Mouse (Mus musculus): ENCODE measurements around the gene Reln.

The Reln gene

DNA sequence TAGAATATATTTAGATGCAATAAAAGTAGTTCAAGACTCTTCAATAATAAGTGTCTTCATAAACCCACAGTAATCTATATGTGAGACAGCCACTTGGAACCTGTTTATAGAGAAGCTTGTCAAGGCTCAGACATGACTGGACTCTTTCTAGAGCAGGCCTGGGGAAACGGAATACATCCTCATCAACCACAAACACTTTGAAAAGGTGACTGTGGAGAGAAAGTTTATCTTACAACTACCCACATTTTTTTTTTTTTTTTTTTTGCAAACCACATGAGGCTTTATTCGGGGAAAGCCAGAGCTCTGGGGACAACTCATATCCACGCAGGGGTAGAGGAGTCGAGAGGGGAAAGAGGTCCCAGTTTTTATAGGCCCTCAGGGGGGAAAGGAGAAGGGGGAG, 36.6 kb downstream of the Reln start:
- DNase-seq (ENCODE audit: low spot score in 2 of 2), result no peak

- DNase-seq (ENCODE audit: low spot score in 2 of 2), result peak; percentile 33 to 62
Observed at GRCm38 (mm10) chr5:22307072-22307471, 37.4 kb downstream of the Reln start.

DNA sequence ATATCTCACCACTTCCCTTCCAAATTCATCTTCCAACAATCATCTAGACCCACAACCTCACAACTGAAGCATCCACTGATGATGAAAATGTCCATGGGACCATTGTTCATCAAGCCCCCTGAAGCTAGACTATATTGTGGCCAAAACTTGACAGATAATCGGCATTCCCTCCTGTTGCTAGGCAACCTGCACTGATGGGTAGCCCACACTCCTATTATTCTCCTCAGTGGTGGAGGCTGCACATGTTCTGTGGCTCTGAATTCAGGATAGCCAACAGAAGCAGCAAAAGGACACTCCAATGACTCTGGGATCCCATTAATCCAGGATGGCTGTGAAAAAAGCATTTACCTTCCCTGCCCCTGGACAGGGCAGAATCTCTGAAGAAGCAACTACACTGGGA, 40.8 kb downstream of the Reln start:
- DNase-seq (ENCODE audit: low spot score in 2 of 2), result no peak

DNA sequence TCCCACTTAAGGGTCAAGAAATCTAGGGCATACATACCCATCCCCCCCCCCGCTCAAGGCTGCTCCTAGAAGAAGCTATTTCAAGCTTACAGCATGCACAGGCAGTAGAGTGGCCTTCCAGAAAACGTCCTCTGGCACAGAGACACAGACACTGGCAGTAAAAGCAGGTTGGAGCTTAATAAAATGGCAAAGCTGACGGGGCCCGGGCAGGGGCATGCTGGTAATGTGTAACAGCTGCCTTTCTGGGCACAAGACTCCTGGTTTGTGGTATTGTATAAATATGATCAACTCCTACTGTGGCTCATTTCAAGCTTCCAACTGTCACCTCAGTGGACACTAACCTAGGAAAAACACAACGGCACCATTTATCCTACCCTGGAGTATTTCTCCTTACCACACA, 42.2 kb downstream of the Reln start:
- DNase-seq (ENCODE audit: low spot score in 2 of 2), result no peak

DNA sequence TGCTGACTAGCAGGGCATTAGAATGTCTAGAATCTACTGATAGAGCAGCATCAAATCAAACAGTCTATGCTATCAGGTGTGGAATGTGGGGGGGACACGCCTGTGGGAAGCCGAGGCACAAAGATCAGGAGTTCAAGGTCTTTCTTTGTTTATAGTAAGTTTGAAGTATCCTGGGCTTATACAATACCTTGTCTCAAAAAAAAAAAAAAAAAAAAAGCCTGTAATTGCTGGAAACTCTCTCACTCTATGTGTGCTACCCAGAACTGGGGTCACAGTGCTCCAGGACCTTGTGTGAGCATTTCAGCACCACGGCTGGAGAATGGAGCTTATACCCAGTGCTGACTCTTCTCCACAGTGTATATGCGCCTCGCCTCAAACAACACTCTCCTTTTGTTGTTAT, 43.7 kb downstream of the Reln start:
- DNase-seq (ENCODE audit: low spot score in 2 of 2), result no peak

DNA sequence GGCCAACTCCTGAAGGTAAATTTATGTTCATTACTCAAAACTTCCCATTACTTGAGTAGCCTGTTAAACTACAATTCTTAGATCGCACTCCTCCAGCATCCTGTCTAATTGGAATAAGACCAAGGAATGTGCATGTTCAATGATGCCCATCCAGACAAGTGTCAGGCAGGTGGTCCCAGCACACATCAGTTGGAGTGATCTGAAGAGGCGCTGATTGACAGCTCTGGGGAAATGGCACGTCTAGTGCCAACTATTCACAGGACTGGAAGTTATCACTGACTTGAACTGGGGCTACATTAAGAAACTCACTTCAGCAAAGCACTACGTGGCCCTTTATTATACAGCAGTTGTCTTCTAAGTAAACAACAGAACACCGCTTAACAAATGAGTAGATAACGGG, 44.5 kb downstream of the Reln start:
- DNase-seq (ENCODE audit: low spot score in 2 of 2), result no peak

GRCm38 (mm10) chr5:22295161-22295560, 49.3 kb downstream of the Reln start:
- DNase-seq (ENCODE audit: low spot score in 2 of 2), result no peak

- no peak for DNase-seq (ENCODE audit: low spot score in 2 of 2)
Observed at GRCm38 (mm10) chr5:22291409-22291808, 53.1 kb downstream of the Reln start.

DNA sequence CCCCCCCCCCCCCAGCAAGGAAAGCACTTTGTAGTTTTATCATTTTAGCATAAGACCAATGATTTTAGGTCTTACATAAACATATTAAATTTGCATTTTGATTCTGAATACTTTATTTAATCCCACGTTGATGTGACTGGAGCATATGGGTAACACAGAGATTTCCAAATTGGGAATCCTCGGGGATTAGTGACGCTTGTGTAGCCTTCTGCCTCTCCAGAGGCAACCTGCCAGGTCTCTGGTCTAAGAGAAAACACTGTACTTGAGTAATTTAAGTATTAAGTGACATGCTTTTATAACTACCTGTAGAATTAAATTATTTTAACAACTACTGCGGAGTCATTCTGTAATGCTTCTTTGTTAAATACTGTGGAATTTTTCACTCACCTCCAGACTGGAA, 59.1 kb downstream of the Reln start:
- DNase-seq (ENCODE audit: low spot score in 2 of 2), result no peak

DNA sequence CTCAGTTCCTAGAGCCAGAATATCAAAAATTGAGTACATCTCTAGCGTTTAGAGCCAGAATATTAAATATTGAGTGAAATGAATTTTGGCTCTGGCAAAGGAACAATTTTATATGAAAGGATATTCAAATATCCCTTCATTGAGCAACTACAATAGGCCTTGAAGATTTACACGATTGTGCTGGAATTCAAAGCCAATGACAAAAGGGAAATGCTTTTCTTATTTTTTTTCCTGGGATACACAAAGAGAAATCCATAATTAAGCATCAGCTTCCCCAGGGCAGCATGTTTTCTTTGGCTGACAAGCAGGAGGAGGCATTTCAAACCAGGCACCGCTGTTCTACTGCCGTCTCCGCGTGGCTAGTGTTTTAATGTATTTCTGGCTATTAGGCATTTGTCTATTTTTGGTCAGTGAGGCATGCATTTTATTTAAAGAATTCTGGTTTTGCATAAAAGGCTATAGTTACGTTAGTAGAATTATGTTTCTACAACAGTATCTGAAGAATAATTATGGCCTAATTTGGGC, 62.3 kb downstream of the Reln start:
- no peak for DNase-seq (ENCODE audit: low spot score in 2 of 2)

DNA sequence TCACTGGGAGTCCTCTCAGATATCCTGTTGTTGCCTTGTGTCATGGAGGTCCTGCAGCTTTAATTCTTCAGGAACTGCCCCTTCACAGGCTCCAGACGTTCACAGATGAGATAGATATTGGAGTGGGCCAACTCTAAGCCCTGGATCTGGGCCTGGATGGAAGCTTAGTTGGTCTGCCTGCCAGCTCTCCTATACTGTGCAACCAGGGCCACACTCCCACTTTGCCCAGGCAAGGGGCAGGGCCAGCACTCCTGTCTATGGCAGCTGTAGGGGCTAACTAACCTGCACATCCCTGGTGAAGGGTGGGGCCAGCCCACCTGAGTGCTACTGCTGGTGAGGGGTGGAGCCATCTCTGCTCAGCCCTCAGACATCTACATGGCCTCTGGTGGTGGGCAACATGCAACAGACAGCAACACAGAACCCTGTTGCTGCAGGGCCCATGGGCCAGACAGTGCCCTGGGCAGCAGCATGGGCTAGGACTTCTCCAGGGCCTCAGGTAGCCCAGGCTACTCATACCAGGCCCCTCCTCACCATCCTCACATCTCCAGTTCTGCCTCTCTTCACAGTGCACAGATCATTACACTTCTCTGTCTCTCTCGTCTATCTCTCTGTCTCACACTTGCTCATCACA, 63.9 kb downstream of the Reln start:
- no peak for DNase-seq (ENCODE audit: low spot score in 2 of 2)

GRCm38 (mm10) chr5:22279201-22279600, 65.3 kb downstream of the Reln start:
- DNase-seq (ENCODE audit: low spot score in 2 of 2), result no peak

DNA sequence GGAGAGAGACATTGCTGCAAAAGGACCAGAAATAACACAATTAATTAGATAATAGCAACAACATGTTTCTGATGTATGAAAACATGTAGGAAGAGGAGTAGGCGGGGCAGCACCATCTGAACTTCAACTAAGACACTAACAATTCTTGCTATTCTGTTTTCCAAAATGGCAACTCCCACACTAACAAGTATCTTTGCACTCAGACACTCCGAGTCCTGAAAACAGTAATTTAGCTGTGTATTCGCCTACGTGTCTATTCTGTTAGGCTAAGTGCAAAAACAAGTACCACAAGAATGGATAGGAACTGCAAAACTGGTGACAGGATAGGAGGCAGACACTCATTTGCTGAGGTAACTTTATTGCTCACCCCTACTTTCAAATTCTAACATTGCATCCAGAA, 70.4 kb downstream of the Reln start:
- no peak for DNase-seq (ENCODE audit: low spot score in 2 of 2)

DNA sequence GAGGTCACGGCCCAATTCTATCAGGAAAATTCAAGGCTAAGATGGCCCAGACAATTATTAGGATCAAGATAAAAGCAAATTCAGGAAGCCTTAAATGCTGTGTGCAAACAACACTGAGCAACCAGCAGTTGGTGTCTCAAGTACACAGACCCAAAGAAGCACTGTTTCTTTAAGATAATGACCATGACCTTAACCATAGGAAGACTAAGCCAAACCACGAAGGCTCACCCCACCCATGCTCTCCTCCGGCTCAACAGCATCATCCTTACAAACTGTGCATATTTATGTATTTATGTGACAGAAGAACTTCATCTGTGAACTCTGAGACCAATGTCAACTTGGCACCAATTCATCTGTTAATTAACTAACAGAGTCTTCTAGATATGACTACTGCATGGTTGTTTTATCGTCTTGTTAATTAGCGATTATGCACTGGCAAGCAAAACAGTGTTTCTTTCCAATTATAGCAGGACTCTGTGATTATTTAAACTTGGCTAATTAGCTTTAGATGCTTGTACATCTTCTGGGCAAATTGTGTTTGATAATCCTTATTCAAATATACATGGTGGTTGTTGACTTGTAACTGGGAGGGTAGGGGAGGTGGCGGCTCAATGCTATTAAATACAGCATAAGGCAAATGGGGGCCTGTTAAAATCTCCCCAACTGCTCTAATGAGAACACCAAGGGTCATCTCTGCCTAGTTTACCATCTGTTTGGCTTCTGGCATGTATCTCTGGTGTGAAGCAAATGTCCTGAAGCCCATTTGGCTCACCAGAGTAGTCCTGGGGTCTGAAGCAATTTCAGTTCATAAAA, 77.8 kb downstream of the Reln start:
- DNase-seq (ENCODE audit: low spot score in 2 of 2), result no peak

DNA sequence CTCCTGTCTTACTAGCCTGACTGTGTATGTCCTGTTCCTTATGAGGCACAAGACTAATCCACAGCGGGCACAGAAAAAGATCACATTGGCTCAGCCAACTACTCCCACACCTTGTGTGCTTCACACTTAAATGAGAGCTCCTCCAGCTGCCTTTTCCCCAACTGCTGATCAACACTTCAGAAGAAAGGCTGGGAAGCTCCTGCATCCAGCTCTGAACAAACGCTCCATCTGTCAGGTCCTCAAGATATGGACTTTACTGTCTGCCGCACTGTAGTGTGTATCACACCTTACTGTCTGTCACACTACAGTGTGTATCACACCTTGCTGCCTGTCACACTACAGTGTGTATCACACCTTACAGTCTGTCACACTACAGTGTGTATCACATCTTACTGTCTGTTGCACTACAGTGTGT, 82.1 kb downstream of the Reln start:
- peak; percentile 13 to 46 for DNase-seq (ENCODE audit: low spot score in 2 of 2)

GRCm38 (mm10) chr5:22255346-22255745, 89.2 kb downstream of the Reln start:
- DNase-seq (ENCODE audit: low spot score in 2 of 2), result no peak

DNA sequence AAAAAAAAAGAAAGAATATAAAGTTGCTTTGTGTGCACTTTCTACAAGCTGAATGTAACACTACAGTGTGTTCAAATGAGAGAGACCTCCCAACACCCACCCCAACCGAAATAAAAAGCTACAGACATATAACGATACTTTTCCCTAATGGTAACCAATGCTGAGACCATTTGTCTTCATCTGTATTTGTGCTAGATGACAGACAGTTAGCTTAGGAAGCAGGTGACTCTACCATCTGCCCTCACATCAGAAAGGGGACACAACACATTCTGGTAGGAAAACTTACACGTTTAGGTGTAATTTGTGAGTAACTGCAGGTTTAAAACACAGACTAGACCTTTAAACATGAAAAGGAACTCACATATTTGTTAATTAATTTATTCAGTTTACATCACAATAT, 90.6 kb downstream of the Reln start:
- DNase-seq (ENCODE audit: low spot score in 2 of 2), result no peak

DNA sequence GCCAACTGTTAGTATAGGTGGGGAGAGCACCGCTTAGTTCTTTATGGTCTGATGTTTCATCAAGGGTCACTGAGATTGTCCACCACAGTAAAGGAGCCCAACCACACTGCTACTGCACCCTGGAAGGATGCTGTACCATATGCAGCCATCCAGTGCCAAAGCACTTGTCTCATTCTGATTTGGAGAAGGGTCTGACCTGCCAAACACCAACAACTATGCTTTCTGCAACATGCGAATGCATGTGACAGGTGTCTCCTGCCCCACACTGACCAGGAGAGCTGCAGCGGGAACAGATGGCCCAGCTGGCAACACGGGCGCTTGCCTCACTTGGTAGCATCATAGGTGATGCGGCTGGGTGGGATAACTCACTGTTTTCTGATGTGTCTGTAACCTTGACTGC, 91.2 kb downstream of the Reln start:
- no peak for DNase-seq (ENCODE audit: low spot score in 2 of 2)

DNA sequence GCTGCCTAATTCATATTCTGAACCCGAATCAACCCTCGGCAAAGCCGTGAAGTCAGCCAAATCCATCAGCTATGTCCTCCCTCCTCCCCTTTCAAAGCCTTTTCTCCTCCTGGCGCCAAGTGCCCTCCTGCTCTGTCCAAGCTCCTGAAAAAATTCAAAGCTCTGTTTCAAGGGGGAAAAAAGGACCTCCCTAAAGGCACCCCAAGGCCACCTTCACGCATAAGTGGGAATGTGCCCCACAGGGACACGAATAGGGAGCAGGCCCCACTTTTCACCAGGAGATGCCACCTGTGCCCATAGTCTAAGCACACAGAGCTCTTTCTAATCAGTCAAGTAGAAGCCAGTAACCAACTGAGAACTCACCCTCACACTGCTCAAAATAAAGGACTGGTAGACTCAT, 96.7 kb downstream of the Reln start:
- DNase-seq (ENCODE audit: low spot score in 2 of 2), result no peak

GRCm38 (mm10) chr5:22245056-22245455, 99.4 kb downstream of the Reln start:
- DNase-seq (ENCODE audit: low spot score in 2 of 2), result peak; percentile 21 to 71

- DNase-seq (ENCODE audit: low spot score in 2 of 2), result no peak
Observed at GRCm38 (mm10) chr5:22243538-22243937, 101.0 kb downstream of the Reln start.

GRCm38 (mm10) chr5:22241560-22241959, 102.9 kb downstream of the Reln start:
- no peak for DNase-seq (ENCODE audit: low spot score in 2 of 2)

GRCm38 (mm10) chr5:22236801-22237200, 107.7 kb downstream of the Reln start:
- DNase-seq (ENCODE audit: low spot score in 2 of 2), result no peak

Measured in frontal cortex, postnatal 36 days (tissue).